Mouse (Mus musculus): ENCODE measurements at regions not wholly inside any gene's neighbourhood (a gene's known extent, or its start where the extent isn't known, plus 50 kb on each side); places are given as distances from the start of the nearest gene placed in this dataset.

GRCm38 (mm10) chr1:15007663-15008344 is 1085.3 kb downstream of the 4930444P10Rik start:
- Histone ChIP-seq H3K4me3 (ENCODE audit: low read depth, low read length) (no peak overlapping the region), H3K4me2 (no peak overlapping the region), H3K4me1 (ENCODE audit: control insufficient read depth, insufficient read depth, low read length) (no peaks in the 10 kb centered on the region), H3K27ac (ENCODE audit: low read depth, low read length) (no peak overlapping the region), H3K9me3 (replicated peaks; ENCODE audit: control insufficient read depth, low read length) (no peaks in the 10 kb centered on the region), H3K9ac (ENCODE audit: low read depth, low read length) (no peak overlapping the region), H3K36me3 (ENCODE audit: control insufficient read depth, insufficient read depth, low read length) (no peaks in the 10 kb centered on the region), H3K27me3 (ENCODE audit: control insufficient read depth, insufficient read depth, low read length) (no peaks in the 10 kb centered on the region)
- ATAC-seq (replicated peaks; ENCODE audit: insufficient number of reproducible peaks, low FRiP score, low TSS enrichment): no peak
- 4% methylated on average over 3 of the region's 3 CpGs for WGBS (ENCODE audit: insufficient replicate concordance)

DNA sequence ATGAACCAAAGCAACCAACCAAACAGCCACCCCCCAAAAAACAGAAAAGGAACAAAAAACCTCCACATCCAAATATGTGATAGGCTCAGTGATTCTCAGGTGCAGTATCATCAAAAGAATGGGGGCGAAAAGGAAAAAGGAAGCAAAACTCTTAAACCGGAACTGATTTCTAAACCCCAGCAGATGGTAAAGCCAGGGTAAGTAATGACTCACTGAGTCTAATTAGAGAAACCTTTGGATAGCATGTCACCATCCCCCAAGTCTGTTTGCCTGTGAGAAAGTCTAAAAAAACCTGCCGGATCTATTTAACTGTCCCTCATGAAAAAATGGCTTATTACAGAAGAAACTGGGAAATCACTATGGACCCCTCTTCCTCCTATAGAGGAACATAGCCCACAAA is 1097.8 kb downstream of the 4930444P10Rik start:
- WGBS (ENCODE audit: insufficient replicate concordance): 83% methylated on average over 3 of the region's 3 CpGs
- H3K4me1 ChIP-seq (ENCODE audit: control insufficient read depth, insufficient read depth, low read length): no peaks in the 10 kb centered on the region

DNA sequence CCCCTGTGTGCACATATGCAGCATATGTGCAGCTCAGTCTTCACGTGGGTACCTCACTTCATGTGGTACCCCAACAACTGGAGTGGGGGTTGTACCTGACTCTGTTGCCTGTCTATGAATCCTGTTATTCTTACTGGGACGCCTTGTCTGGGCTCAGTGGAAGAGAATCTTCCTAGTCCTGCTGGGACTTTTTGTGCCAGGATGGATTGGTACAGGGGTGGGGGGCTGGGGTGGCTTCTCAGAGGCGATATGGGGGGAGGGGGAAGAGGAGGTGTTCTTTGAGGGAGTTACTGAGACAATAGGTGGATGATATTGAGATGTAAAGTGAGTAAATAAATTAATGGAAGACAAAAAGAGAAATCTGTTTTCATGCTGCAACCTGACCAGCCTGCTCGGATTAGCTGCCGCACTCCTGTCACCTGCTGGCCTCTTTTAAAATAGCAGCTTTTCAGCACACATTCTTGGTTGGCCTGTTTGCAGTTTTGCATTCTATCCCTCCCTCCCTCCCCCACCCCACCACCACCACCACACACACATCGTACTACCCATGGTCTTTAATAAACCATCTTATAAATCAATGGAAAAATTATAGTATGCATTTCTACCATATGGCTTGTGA is 1112.9 kb downstream of the 4930444P10Rik start:
- H3K27me3 ChIP-seq (ENCODE audit: control insufficient read depth, insufficient read depth, low read length): no peaks in the 10 kb centered on the region
- no peak overlapping the region for H3K9ac ChIP-seq (ENCODE audit: low read depth, low read length)
- no peak for ATAC-seq (replicated peaks; ENCODE audit: insufficient number of reproducible peaks, low FRiP score, low TSS enrichment)
- no peak overlapping the region for H3K4me2 ChIP-seq
- H3K4me1 ChIP-seq (ENCODE audit: control insufficient read depth, insufficient read depth, low read length): no peaks in the 10 kb centered on the region
- no peaks in the 10 kb centered on the region for H3K36me3 ChIP-seq (ENCODE audit: control insufficient read depth, insufficient read depth, low read length)
- 55% methylated on average over 6 of the region's 6 CpGs for WGBS (ENCODE audit: insufficient replicate concordance)
- H3K9me3 ChIP-seq (replicated peaks; ENCODE audit: control insufficient read depth, low read length): no peaks in the 10 kb centered on the region; the same call in 1 of the 2 replicates
- H3K27ac ChIP-seq (ENCODE audit: low read depth, low read length): no peak overlapping the region
- H3K4me3 ChIP-seq (ENCODE audit: low read depth, low read length): no peak overlapping the region

More for the DNA sequence above, 1097.8 kb downstream of the 4930444P10Rik start:
- H3K9ac ChIP-seq (ENCODE audit: low read depth, low read length): no peak overlapping the region
- no peak for ATAC-seq (replicated peaks; ENCODE audit: insufficient number of reproducible peaks, low FRiP score, low TSS enrichment)
- H3K9me3 ChIP-seq (replicated peaks; ENCODE audit: control insufficient read depth, low read length): no peaks in the 10 kb centered on the region
- no peaks in the 10 kb centered on the region for H3K27me3 ChIP-seq (ENCODE audit: control insufficient read depth, insufficient read depth, low read length)
- H3K36me3 ChIP-seq (ENCODE audit: control insufficient read depth, insufficient read depth, low read length): no peaks in the 10 kb centered on the region
- H3K4me2 ChIP-seq: no peak overlapping the region
- H3K4me3 ChIP-seq (ENCODE audit: low read depth, low read length): no peak overlapping the region
- H3K27ac ChIP-seq (ENCODE audit: low read depth, low read length): no peak overlapping the region

Data from heart, embryonic 11.5 days (tissue).